Mouse (Mus musculus) spleen, adult 2 months (tissue): ENCODE results near the gene Tut7. TPM values are rescaled to one million over a fixed set of nuclear protein-coding genes. Genes with fewer than 3 reads are reported as not detected.
"Not testable (repeated sequence)": the region's sequence is repeated elsewhere in the genome, so short reads cannot be mapped to it uniquely, and the experiment has no call there.

ENCODE experiments used
- DNase-seq, 2 experiments: peaks; one replicate each; pipeline versions ENCODE4 v3.0.0 to v3.0.0-alpha.2; 2012 to 2021; ENCODE audit warnings: low spot score in 2 of 2, low read depth in 1 of 2
- H3K27ac ChIP-seq: fragments of 200-500 bp; 2 replicates; pipeline ENCODE4 v1.5.1; 2012; ENCODE audit warnings: low read length, inconsistent platforms; ENCODE audit not compliant: insufficient read depth
- H3K27me3 ChIP-seq: fragments of 200-500 bp; 2 replicates; pipeline ENCODE4 v1.6.1; 2012; ENCODE audit warnings: mild to moderate bottlenecking, moderate library complexity, low read length, inconsistent platforms; ENCODE audit not compliant: control insufficient read depth, insufficient read depth
- H3K36me3 ChIP-seq: fragments of 200-500 bp; 2 replicates; pipeline ENCODE4 v1.6.1; 2012; ENCODE audit warnings: mild to moderate bottlenecking, low read length, inconsistent platforms; ENCODE audit not compliant: control insufficient read depth, insufficient read depth
- H3K4me1 ChIP-seq: fragments of 200-500 bp; 2 replicates; pipeline ENCODE4 v1.6.1; 2011; ENCODE audit warnings: inconsistent platforms; ENCODE audit not compliant: control insufficient read depth, insufficient read depth, insufficient read length
- H3K4me3 ChIP-seq: fragments of 200-500 bp; 2 replicates; pipeline ENCODE4 v1.5.1; 2011; ENCODE audit warnings: mild to moderate bottlenecking, inconsistent platforms; ENCODE audit not compliant: insufficient read depth, insufficient read length; ENCODE audit errors: extremely low read depth
- CTCF ChIP-seq: fragments of 200-500 bp; IDR thresholded peaks from 2 replicates; pipeline ENCODE4 v1.5.1; 2011; ENCODE audit warnings: mild to moderate bottlenecking, inconsistent platforms; ENCODE audit not compliant: insufficient read depth, insufficient read length, insufficient replicate concordance; ENCODE audit errors: extremely low read depth
- POLR2A ChIP-seq: fragments of 200-500 bp; IDR thresholded peaks from 2 replicates; pipeline ENCODE4 v1.6.1; 2011; ENCODE audit warnings: low read depth, low read length, inconsistent platforms
- WGBS: fragments of 180-500 bp; shearing (Covaris S2); methylation state at CpG from one replicate; pipeline ENCODE4 v1.1.7; 2018; 5-methylcytosine and 5-hydroxymethylcytosine counted together
- polyA plus RNA-seq: library from polyadenylated mRNA; depleted of rRNA; stranded (reverse); fragments of >200 nt; gene quantifications from 2 replicates; pipeline ENCODE4 v1.2.3, GENCODE M21; 2012

Tut7 gene
- polyA plus RNA-seq, 1 experiment, result 22.2 TPM

DNA sequence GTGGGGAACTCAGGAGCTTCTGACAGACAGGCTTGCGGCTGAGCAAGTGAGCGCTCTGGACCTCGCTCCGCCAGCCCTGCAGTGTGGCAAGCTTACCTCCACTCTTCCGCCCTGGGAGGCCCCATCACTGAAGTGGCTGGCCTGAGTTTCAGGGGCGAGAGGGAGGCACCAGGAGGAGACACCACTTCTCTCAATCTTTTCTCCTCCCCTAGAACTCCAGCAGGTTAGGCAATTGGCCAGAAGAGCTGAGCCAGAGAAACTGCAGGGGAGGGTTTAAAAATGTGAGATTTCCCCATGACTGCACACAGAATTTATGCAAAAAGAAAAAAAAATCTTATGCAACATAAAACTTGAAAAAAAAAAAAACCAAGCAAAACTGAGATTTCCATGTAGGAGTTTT, 21.9 kb downstream of the Tut7 start:
- Histone ChIP-seq H3K4me1 (peaks cover 2% of the 10 kb centered on the region; the same call in 1 of the 2 replicates), H3K27me3 (no peaks in the 10 kb centered on the region), H3K36me3 (peaks cover 79% of the 10 kb centered on the region), H3K4me3 (no peak overlapping the region), H3K27ac (no peak overlapping the region)
- no peak for DNase-seq
- no peak for TF ChIP-seq CTCF
- TF ChIP-seq POLR2A, result no peak
- WGBS, result 94% methylated on average over 6 of the region's 6 CpGs

DNA sequence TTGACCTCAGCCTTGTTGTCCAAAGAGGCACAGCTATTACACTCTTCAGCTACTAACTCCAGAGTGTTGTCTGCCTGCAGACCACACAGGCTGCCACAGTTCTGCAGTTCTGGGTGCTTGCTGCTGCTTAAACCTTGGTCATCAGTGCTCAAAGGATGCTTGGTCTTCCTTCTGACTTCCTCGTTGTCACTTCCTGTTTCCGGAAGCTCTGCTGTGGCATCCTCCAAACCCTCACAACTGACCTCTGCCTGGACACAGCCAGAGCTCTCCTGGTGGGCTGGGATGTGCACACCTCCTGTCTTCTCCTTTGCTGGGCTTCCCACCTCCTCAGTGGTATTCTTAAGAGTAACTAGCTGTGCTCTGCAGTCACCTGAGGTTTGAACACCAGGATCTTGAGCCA, 22.9 kb downstream of the Tut7 start:
- WGBS, result 55% methylated on average over 2 of the region's 2 CpGs
- Histone ChIP-seq H3K36me3 (peaks cover 80% of the 10 kb centered on the region), H3K4me1 (peaks cover 2% of the 10 kb centered on the region; the same call in 1 of the 2 replicates), H3K4me3 (no peak overlapping the region), H3K27me3 (no peaks in the 10 kb centered on the region), H3K27ac (no peak overlapping the region)
- DNase-seq, result no peak
- no peak for TF ChIP-seq POLR2A
- TF ChIP-seq CTCF, result no peak

DNA sequence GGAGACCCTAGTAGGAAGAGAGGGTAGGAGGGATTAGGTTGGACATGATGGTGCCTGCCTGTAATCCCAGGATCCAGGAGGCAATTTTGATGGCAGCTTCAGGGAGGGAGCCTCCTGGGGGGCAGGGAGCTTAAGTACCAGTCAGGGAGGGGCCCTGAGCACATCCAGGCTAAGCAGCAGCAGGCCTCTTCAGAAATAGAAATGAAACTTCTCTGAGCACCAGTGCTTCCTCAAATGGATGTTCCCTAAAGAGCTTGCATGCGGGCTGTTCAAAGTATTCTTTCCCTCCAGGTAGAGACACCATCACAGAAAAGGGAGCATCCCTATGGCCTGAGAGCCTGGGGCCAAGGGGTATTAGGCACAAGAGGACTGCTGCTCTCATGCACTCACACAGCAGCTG, 24.6 kb downstream of the Tut7 start:
- Histone ChIP-seq H3K4me3 (no peak overlapping the region), H3K27me3 (no peaks in the 10 kb centered on the region), H3K36me3 (peaks cover 74% of the 10 kb centered on the region), H3K27ac (no peak overlapping the region), H3K4me1 (peaks cover 2% of the 10 kb centered on the region; the same call in 1 of the 2 replicates)
- no peak for DNase-seq
- no peak for TF ChIP-seq POLR2A
- no peak for TF ChIP-seq CTCF
- 27% methylated on average over 1 of the region's 1 CpGs for WGBS

DNA sequence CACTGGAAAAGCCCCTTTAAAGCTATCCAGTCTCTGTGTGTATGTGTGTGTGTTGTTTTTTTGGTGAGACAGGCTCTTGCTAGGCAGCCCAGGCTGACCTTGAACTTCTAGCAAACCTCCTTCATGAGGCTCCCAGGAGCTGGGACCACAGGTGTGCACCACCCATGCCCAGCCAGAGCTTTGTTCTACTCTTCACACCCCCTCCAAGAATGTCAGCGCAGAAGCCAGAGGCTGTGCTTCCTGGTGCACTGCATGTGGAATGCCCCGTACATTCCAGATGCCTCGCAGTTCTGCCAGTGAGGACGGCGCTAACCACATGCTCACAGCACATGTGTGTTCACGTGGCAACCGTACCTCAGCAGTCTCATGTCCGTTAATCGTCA, 26.5 kb downstream of the Tut7 start:
- no peak overlapping the region for H3K4me3 ChIP-seq

DNA sequence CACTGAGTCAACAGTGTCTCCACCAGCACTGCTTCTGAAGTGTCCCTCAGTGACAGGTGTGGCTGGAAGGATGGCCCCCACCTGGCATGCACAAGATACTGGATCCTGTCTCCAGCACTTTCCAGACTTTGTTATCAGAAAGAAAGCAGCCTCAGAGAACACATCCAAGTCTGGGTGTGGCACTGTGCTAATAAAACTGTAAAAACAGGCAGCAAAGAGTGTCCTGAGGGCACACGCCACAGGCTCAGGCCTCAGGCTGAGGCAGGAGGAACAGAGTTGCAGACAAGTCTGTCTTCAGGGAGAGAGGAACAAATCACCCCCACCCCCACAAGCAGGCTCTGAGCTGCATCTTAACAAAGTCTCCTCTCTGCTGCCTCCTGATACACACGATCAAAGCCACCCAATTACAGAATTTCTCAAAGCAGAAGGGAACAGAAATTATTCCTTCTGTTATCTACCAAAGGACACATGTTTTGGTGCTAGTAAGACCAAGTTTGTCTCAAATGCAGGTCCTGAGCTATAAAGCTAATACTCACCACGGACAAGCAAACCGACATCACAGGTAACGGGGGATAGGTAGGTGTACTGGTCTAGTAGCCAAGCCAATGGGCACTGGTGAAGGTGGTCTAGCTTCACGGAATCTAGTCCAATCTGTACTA, 27.0 kb downstream of the Tut7 start:
- WGBS, result 79% methylated on average over 6 of the region's 6 CpGs
- Histone ChIP-seq H3K27me3 (no peaks in the 10 kb centered on the region), H3K27ac (peak overlapping the region; percentile 66; the same call in 1 of the 2 replicates), H3K36me3 (peaks cover 65% of the 10 kb centered on the region), H3K4me3 (no peak overlapping the region), H3K4me1 (peaks cover 2% of the 10 kb centered on the region; the same call in 1 of the 2 replicates)
- TF ChIP-seq CTCF (no peak), POLR2A (no peak)
- DNase-seq, result no peak

More for the DNA sequence above, 26.5 kb downstream of the Tut7 start:
- DNase-seq, result no peak
- Histone ChIP-seq H3K36me3 (peaks cover 66% of the 10 kb centered on the region), H3K27me3 (no peaks in the 10 kb centered on the region), H3K27ac (peak overlapping the region; percentile 7; the same call in 1 of the 2 replicates), H3K4me1 (peaks cover 2% of the 10 kb centered on the region; the same call in 1 of the 2 replicates)
- TF ChIP-seq POLR2A, result no peak
- 96% methylated on average over 9 of the region's 9 CpGs for WGBS

DNA sequence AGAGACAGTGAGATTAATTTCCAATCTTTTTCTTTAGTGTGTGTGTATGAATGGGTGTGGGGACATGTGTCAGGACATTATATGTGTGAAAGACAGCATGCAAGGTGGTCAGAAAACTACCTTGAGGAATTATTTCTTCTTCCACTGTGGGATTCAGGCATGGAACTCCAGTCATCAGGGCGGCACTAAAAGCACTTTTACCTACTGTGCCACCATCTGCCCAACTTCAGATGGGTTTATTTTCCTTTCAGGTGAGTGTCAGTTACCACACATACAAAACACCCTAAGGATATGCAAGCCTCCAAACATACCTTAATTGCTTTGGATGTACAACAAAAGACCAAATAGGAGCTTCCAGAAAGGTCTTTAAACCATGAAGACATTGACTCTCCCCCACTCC, 28.2 kb downstream of the Tut7 start:
- no peak for DNase-seq
- Histone ChIP-seq H3K4me1 (peaks cover 2% of the 10 kb centered on the region; the same call in 1 of the 2 replicates), H3K36me3 (peaks cover 60% of the 10 kb centered on the region), H3K27me3 (no peaks in the 10 kb centered on the region), H3K4me3 (no peak overlapping the region), H3K27ac (no peak overlapping the region)
- TF ChIP-seq CTCF (no peak), POLR2A (no peak)
- 89% methylated on average over 1 of the region's 1 CpGs for WGBS

DNA sequence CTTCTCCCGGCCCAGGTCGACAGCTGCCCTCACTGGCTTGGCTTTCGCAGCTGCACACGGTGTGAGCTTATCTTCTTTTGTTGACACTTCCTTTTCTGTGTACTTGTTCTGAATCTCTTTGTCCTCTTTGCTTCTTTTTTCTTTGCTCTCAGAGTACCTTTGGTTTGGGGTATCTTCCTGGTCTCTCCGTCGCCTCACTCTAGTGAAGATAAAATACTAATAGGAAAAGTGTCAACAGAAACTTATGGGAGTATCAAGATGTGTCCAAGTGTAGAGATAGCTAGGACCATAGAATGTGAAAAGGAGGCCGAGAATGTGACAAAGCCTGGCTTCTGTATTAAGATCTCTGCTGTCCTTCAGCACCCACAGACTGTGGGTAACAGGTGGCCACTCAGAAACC, 40.8 kb downstream of the Tut7 start, which contains the start of gene Gm49354:
Gene Gm49354 (minus strand): TSS at position 101 of the 400 bp plus-strand sequence.
- whole genome bisulfite sequencing, result 95% methylated on average over 7 of the region's 7 CpGs
- Histone ChIP-seq H3K4me3 (no peak within 1 kb of the TSS), H3K27me3 (no peaks in the 10 kb centered on the region), H3K27ac (no peak within 1 kb of the TSS), H3K4me1 (no peaks in the 10 kb centered on the region), H3K36me3 (peaks cover 75% of the 10 kb centered on the region)
- TF ChIP-seq POLR2A (no peak), CTCF (no peak)
- no peak for DNase-seq

DNA sequence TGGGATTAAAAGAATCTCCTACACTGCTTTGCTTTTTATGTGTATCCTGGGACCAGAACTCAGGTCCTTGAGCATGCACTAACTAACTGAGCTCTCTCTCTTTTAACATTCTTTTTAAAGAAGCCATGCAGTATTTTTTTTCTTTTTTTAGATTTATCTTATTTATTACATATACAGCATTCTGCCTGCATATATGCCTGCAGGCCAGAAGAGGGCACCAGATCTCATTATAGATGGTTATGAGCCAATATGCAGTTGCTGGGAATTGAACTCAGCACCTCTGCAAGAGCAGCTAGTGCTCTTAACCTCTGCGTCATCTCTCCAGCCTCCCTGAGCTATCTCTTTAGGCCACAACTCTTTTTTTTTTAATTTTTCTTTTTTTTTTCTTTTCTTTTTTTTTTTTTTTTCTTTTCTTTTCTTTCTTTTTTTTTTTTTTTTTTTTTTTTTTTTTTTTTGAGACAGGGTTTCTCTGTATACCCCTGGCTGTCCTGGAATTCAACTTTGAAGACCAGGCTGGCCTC, 43.1 kb downstream of the Tut7 start:
- H3K36me3 ChIP-seq, result peaks cover 65% of the 10 kb centered on the region
- DNase-seq, H3K27me3 ChIP-seq, H3K4me1 ChIP-seq, H3K4me3 ChIP-seq, H3K27ac ChIP-seq: not testable (repeated sequence)
- 98% methylated on average over 1 of the region's 1 CpGs for WGBS
